Mouse (Mus musculus) forelimb bud, embryonic 11.5 days (tissue): Measurements from ENCODE around the gene Dctd.

Experiments
- DNase-seq: peaks from one replicate; pipeline ENCODE4 v3.0.0-alpha.2; 2012; ENCODE audit warnings: low read depth, low spot score

Gene Dctd

DNA sequence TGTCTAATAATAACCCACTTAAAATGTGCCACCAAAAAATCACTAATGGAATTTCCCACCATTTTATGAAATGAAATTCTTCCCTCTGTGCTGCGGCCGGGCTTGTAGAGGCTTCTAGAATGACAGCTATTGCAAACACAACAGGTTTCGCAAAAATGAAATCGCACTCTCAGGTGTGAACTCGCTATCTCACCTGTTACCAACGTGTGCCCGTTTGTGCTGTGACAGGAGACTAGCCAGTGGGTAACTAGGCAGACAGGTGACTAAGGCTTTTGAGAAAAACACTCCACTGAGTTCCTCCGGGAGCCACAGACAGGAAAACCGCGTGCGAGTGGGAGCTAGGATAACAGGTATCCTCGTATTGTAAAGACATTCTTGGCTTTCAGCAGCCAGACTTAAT, at the start of gene Dctd:
Gene Dctd, plus strand, starts transcription at position 301 of the 400 bp plus-strand sequence.
- DNase-seq: no peak

- no peak for DNase-seq
Observed at GRCm38 (mm10) chr8:48053611-48054010, 45.3 kb upstream of the Dctd start.

DNA sequence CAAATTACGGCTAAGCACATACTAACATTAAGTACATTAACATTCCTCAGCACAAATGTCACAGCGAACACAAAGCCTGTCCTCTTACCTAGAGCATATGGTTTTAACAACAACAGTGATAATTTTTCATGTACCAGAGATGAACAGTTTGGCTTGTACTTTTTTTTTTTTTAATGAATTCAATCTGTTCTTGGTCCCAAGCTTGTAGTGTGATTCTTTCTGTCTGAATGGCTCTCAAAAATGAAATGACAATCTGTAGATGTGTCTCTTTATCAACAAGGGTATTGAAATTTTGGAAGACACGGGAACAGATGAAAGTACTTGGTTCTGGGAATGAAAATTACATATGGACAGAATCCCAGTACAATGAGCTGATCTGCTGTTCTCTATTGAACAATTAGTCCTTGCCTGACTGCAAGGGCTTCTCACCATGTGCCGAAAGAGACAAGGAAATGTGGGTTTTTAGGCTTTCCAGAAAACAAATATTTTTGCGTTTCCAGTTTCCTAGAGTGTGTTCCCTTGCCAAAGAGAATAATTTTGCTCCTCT, 35.3 kb upstream of the Dctd start:
- DNase-seq: no peak

GRCm38 (mm10) chr8:48074149-48074548, 24.7 kb upstream of the Dctd start:
- no peak for DNase-seq

- DNase-seq: no peak
Observed at GRCm38 (mm10) chr8:48082343-48082742, 16.5 kb upstream of the Dctd start.

GRCm38 (mm10) chr8:48090661-48091060, 8.2 kb upstream of the Dctd start:
- DNase-seq: peak; percentile 61

DNA sequence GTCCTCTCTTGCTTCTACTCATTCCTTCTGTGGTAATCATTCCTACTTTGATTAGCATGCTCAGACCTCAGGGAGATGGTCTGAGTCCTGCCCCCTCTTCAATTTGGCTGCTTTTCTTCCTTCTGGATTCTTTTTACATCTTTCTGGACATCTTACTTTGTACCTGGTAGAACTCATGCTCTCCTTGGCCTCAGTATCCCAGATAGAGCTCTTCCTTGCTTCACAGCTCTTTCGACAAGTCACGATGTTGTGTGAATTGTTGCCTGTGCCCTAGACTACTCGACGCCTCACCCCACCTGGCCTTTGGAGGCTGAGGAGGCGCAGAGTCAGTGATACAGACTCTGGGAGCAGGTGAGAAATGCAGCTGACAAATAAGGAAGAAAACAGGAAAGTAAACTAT, 3.5 kb upstream of the Dctd start:
- DNase-seq: no peak

- DNase-seq: peak; percentile 65
Observed at GRCm38 (mm10) chr8:48097131-48097794, 1.6 kb upstream of the Dctd start.

- no peak for DNase-seq
Observed at GRCm38 (mm10) chr8:48098081-48098639, 732 bp upstream of the Dctd start.

GRCm38 (mm10) chr8:48100100-48100787, 1.4 kb downstream of the Dctd start:
- DNase-seq: no peak

DNA sequence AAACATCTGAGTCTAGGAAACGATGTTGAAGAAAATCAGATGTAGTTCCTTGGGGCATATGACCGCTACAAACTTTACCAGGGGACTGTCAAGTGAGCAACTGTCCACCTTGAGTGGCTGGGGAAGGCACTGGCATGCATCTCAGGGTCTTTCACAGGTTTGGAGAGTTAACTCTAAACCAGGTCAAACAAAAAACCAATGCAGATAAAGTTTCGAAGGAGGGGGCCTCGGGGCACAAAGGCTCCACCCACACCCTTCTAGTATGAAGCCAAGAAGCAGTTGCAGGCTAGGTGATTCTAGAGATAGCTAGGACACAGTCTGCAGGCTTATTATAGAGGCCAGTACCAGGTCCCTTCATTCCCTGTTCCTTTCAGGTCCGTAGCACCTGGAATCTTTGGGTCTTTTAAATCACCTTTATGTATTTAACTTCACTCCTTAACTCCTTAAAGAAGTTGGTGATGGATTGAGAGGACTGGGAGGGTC, 10.5 kb downstream of the Dctd start:
- no peak for DNase-seq

GRCm38 (mm10) chr8:48109856-48110780, 11.2 kb downstream of the Dctd start:
- peak; percentile 75 for DNase-seq

DNA sequence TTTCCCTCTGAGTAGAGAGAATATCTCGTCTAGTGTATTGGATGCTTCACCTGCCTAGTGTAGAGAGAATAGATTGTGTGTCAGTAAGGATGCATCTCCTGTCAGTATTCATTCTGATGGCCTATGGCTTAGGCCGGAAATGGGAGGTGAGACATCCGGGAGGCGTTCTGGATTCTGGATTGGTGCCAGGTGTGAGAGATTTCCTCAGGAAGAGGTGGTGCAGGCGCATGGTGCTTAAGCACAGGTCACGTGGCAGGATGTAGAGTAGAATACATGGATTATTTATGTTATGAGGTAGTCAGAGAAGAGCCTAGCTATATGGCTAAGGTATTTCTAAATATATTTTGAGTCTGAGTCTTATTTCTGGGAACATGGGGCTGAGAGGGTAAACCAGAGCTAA, 15.7 kb downstream of the Dctd start:
- no peak for DNase-seq

DNA sequence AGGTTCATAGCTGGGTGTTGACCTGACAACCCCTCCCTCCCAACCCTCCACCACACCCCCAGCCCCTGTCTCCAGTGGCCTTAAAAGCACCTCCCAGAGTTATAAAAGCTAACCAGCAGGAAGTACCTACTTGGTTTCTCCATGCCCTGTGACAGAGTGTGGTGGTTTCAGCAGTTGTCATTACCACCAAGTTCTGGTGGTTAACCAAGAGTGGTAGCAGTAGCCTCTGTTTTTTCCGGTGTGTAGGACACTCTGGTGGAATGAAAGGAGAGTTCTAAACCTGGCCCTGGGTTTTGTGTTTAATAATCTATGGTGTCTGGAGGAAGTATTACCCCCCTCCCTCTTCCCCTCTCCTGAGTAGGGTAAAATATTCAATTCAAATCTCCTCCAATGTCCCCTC, 24.1 kb downstream of the Dctd start:
- DNase-seq: no peak

DNA sequence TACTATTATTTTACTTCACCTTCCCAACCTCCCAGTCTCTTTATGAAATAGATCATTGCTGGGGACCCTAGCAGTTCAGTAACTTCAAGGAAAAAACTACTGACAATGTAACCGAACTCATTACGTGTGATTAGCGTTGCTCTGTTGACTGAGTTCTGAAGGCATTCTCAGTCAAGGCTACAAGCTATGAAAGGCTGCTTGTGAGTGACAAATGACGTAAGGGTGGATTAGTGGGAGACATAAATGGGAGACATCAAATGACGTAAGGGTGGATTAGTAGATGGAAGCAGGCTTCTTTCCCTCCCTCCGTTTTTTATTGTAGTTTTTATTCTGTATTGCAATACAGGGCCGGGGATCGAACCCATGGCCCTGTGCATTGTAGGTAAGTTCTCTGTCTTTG, 26.0 kb downstream of the Dctd start:
- no peak for DNase-seq

DNA sequence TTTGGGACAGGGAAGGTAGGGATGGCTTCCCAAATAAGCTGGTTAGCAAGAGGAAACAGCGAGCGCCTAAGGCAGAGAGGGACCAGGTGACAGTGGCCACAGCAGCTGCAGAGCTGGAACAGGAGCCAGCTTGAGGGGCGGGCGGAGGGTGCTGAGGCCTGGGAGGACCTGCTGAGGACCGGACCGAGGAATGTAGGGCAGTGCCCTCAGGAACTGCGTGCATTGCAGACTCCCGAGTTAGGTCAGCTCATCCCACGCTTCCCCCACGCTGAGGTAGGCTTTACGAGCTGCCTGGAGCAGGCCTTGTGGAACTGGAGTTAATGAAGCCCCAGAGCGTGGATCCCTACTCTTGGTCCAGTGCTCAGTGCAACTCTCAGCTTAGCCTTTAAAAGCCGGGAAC, 28.1 kb downstream of the Dctd start:
- no peak for DNase-seq

GRCm38 (mm10) chr8:48130266-48130665, 31.4 kb downstream of the Dctd start:
- DNase-seq: no peak

GRCm38 (mm10) chr8:48133321-48133720, 34.4 kb downstream of the Dctd start:
- no peak for DNase-seq

DNA sequence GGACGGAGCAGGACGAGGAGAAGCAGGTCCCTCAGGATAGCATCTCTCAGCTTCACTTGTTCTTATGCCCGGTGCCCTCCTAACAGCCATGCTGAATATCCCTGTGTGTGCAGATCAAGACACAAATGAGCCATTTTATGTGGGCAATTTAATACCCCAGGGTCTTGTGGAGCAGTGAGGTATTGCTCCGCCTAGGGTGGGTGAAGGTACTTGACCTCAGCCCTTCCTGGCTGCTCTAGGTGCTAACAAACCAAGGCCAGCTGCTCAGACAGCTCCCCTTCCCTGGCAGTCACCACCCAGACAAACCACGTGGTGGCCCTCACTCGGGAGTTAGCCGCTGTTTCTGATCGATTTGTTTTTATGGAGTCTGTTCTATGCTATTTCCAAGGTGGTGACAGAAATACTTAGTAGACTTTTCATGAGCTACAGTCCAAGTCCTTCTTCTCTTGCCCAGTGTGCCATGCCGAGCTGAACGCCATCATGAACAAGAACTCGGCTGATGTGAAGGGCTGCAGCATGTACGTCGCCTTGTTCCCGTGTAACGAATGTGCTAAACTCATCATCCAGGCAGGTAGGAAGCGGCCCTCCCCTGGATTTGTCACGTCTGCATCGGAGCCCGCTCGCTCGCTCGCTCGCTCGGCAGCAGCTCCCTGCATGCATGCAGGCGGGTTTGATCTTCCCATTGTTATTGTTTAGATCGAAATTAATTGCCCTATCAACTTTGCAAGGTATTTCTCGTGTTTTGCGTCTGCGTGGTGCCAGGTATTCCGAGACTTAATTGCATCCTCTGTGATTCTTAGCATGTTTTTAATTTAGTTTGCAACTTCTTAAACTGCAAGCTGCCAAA, 38.1 kb downstream of the Dctd start:
- DNase-seq: peak; percentile 45

GRCm38 (mm10) chr8:48137651-48137937, 38.7 kb downstream of the Dctd start:
- no peak for DNase-seq

DNA sequence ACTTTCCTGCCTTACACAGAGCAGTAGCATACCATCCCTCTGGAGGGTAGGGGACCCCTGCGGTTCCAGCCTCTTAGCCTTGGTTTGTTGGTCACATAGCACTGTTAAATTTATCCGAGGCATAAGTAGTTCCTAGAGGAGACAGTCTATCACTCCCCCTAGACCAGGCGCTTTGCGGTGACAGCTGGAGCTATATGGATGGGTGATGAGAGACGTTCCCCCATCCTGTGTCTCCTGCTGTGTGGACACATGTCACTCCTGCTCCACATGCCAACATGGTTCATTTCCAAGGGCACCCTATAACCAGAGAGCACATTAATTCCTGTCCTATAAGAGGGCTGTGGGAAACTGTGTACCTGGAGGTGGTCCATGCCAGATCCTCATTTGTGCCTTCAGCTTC, 42.1 kb downstream of the Dctd start:
- DNase-seq: no peak
